Mouse (Mus musculus) ES-Bruce4 (cell line): ENCODE results near the gene Dpp10. TPM values are rescaled to one million over a fixed set of nuclear protein-coding genes. Genes with fewer than 3 reads are reported as not detected.

Experiments
- H3K27ac ChIP-seq: 2 replicates; pipeline ENCODE4 v1.5.1; 2012; ENCODE audit warnings: low read length, inconsistent platforms; ENCODE audit not compliant: insufficient read depth
- H3K27me3 ChIP-seq: 2 replicates; pipeline ENCODE4 v1.6.1; 2012; ENCODE audit warnings: mild to moderate bottlenecking, low read length, inconsistent platforms; ENCODE audit not compliant: control insufficient read depth, poor library complexity, insufficient read depth, severe bottlenecking
- H3K36me3 ChIP-seq: 2 replicates; pipeline ENCODE4 v1.6.1; 2012; ENCODE audit warnings: inconsistent platforms, mild to moderate bottlenecking, low read length, moderate library complexity; ENCODE audit not compliant: control insufficient read depth, poor library complexity, insufficient read depth, severe bottlenecking
- H3K4me1 ChIP-seq: one replicate; pipeline ENCODE4 v1.8.1; 2011; ENCODE audit warnings: low read length; ENCODE audit not compliant: control insufficient read depth, insufficient read depth
- H3K4me3 ChIP-seq: 2 replicates; pipeline ENCODE4 v1.5.1; 2011; ENCODE audit warnings: low read depth, mild to moderate bottlenecking, low read length
- H3K9ac ChIP-seq: 2 replicates; pipeline ENCODE4 v1.6.1; 2012; ENCODE audit warnings: low read depth, mild to moderate bottlenecking, inconsistent platforms; ENCODE audit not compliant: poor library complexity, severe bottlenecking
- H3K9me3 ChIP-seq: replicated peaks from 2 replicates; pipeline ENCODE4 v1.6.1; 2012; ENCODE audit warnings: mild to moderate bottlenecking, low read length, inconsistent platforms; ENCODE audit not compliant: control insufficient read depth, poor library complexity, insufficient read depth, severe bottlenecking
- CTCF ChIP-seq: IDR thresholded peaks from one replicate; pipeline ENCODE4 v1.8.1; 2011; ENCODE audit warnings: low read depth, low read length
- EP300 ChIP-seq: IDR thresholded peaks from 2 replicates; pipeline ENCODE4 v1.6.1; 2011; ENCODE audit warnings: low read depth, low read length; ENCODE audit not compliant: insufficient read depth
- POLR2A ChIP-seq: IDR thresholded peaks from one replicate; pipeline ENCODE4 v1.8.1; 2011; ENCODE audit warnings: low read length; ENCODE audit not compliant: insufficient read depth
- polyA plus RNA-seq: library from polyadenylated mRNA; stranded (reverse); fragments of >200 nt; gene quantifications from 2 replicates; pipeline ENCODE4 v1.2.4, GENCODE M21; 2011; ENCODE audit warnings: low read depth; ENCODE audit not compliant: missing spikeins, insufficient read depth, insufficient read length

The Dpp10 gene
- polyA plus RNA-seq, 1 experiment, result 0.33 TPM

DNA sequence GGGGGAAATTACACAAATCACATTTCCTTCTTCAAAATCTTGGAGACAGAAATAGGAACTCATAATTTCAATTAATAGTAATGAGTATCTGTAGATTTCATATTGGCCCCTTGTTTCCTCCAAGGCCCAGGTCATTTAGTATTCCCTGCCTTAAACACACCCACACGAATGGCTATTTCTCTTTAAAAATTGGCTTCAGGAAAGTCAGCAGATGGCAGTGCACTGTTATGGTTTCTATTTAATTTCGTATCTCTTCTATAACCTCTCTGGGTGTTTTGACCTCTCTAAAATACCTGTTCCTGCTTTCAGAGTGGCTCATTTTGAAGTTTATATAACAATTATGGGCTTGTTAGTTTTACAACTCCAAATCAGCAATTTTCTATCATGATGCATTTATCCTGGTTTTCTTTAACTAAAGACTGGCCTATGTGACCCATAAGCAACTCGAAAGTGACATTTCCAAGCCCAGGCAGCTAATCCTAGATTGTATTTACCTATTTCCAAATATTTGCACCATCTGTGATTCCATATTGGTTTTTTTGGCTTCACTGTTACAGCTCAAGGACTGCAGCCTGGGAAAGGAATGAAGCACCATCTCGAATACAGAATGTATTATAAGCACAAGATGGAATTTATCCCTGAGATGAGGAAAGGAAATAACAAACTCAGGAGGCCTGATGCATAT is 9.9 kb downstream of the Dpp10 start:
- Histone ChIP-seq H3K36me3 (no peaks in the 10 kb centered on the region), H3K4me3 (no peak overlapping the region), H3K9me3 (no peaks in the 10 kb centered on the region), H3K4me1 (no peaks in the 10 kb centered on the region), H3K9ac (no peak overlapping the region), H3K27ac (no peak overlapping the region), H3K27me3 (no peaks in the 10 kb centered on the region)
- TF ChIP-seq CTCF (no peak), EP300 (no peak), POLR2A (no peak)

DNA sequence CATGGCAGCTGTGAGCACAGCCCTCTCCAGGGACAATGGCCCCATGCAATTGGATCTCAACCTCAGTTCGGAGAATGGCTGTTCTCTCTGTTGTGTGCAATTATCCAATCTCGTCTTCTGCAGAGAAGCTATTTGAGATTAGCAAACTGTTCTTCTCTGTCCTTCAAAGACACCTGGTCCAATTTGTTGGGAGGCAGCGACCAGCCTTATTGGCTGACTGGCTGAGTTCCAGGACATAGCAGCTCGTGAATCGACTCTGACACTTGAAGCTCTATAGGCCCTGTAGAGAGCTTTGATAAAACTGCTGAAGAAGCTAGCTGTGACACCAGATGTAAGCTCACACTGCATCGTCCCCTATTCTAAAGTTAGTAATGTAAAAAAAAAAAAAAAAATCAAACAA is 12.7 kb downstream of the Dpp10 start:
- Histone ChIP-seq H3K9ac (no peak overlapping the region), H3K4me1 (no peaks in the 10 kb centered on the region), H3K27me3 (0 out of 2 replicates have a peak, but pooled peaks cover 2% of the 10 kb centered on the region), H3K9me3 (no peaks in the 10 kb centered on the region), H3K27ac (no peak overlapping the region), H3K4me3 (no peak overlapping the region), H3K36me3 (no peaks in the 10 kb centered on the region)
- TF ChIP-seq POLR2A, result no peak
- no peak for TF ChIP-seq CTCF
- no peak for TF ChIP-seq EP300

DNA sequence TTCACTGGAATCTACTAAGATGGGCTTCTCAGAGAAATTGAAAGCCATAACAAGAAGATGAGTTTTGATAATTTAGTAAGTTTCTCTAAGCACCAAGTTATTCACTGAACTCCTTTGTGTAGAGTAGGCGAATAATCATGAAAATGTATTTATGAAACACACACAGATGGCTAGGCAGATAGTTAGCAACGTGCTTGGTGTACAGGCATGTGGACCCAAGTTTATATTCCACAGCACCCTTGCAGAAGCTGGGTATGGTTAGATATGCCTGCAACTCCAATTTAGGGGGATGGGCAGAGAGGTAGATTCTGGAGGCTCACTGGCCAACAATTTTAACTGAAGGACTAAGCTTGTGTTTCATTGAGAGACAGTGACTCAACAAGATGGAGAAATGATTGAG is 13.4 kb downstream of the Dpp10 start:
- no peak overlapping the region for H3K27ac ChIP-seq
- H3K27me3 ChIP-seq, result 0 out of 2 replicates have a peak, but pooled peaks cover 2% of the 10 kb centered on the region
- no peaks in the 10 kb centered on the region for H3K9me3 ChIP-seq
- H3K4me3 ChIP-seq, result no peak overlapping the region
- H3K36me3 ChIP-seq, result no peaks in the 10 kb centered on the region
- no peaks in the 10 kb centered on the region for H3K4me1 ChIP-seq
- no peak overlapping the region for H3K9ac ChIP-seq
- TF ChIP-seq EP300 (no peak), POLR2A (no peak), CTCF (no peak)

DNA sequence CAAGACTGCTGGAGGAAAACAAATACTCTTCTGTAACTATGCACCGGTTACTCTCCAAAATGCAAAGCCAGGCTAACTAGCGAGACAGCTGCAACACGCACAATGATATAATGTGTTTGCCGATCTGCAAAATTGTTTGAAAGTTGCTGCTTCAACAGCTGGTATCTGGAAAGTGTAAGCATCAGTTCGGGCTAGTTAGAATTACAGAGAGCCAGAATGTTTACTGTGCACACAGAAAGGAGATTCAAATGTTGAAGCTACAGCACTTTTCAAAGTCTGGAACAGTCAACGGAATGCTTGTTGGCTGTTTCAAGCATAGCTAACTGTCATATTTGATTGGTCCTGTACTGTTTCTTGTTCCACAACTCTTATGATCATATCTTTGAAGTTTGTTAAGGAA is 42.6 kb downstream of the Dpp10 start:
- H3K36me3 ChIP-seq, result no peaks in the 10 kb centered on the region
- H3K9ac ChIP-seq, result no peak overlapping the region
- no peaks in the 10 kb centered on the region for H3K27me3 ChIP-seq
- no peak overlapping the region for H3K4me3 ChIP-seq
- TF ChIP-seq CTCF, result no peak
- TF ChIP-seq POLR2A, result no peak
- no peak for TF ChIP-seq EP300
- H3K4me1 ChIP-seq, result no peaks in the 10 kb centered on the region
- H3K9me3 ChIP-seq, result no peaks in the 10 kb centered on the region
- no peak overlapping the region for H3K27ac ChIP-seq

DNA sequence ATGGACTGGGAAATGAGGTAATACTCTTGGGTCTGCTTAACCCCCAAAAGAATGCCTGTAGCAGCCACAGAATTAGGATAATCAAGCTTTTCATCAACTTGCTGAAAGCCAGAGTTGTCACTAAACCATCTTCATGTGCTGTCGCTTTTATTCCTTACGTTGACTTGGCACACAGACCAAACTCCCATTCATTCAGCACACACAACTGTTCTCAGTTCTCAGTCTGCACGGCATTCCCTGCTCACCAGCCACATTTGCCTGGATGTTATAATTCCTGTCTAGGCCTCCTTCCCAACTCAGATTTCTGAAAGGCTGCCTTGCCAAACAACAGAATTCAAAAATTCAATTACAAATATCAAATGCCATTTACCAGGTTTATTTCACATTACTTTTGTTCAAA is 49.6 kb downstream of the Dpp10 start:
- no peak for TF ChIP-seq EP300
- TF ChIP-seq POLR2A, result no peak
- no peak for TF ChIP-seq CTCF
- Histone ChIP-seq H3K4me1 (no peaks in the 10 kb centered on the region), H3K9me3 (no peaks in the 10 kb centered on the region), H3K4me3 (no peak overlapping the region), H3K27me3 (no peaks in the 10 kb centered on the region), H3K9ac (no peak overlapping the region), H3K36me3 (no peaks in the 10 kb centered on the region), H3K27ac (no peak overlapping the region)

DNA sequence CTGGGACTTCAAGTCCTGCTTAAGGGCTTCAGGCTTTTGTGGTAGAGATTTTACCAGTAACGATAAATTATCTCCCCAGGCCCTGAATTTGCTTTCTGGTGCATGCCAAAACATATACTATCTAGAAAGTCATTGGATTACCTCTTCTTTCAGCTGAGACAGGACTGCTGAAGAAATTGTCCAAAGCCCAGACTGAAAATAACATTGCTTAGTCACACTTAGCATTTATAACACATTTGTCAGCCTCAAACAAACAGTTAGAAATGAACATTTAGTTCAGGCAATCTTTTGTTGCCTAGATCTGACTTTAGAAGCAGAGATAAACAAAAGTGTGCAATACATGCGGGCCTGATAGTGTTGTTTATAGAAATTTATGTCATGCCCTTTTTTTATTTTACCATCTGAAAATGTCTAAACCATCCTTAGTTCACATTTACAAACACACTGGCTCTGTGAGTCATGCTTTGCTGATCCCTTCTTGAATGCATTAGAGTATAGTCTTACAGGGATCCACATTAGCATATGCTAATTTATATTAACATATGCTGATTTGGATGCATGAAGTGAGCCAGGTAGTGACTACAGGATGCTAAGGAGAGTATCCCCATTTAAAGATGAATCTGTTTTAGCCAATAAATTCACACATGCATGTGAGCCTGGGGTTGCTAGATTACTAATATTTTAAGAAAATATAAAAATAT is 59.9 kb downstream of the Dpp10 start:
- Histone ChIP-seq H3K9me3 (no peaks in the 10 kb centered on the region), H3K27ac (no peak overlapping the region), H3K4me3 (no peak overlapping the region), H3K27me3 (no peaks in the 10 kb centered on the region), H3K4me1 (no peaks in the 10 kb centered on the region), H3K36me3 (no peaks in the 10 kb centered on the region), H3K9ac (no peak overlapping the region)
- TF ChIP-seq CTCF (no peak), EP300 (no peak), POLR2A (no peak)
